Mouse (Mus musculus): ENCODE results near the gene Erp27.

GRCm38 (mm10) chr6:136906283-136906936 is 15.6 kb downstream of the Erp27 start:
- TF ChIP-seq EP300 (optimal IDR thresholded peaks at IDR 0.05) (no peak), CTCF (IDR thresholded peaks at IDR 0.05; ENCODE audit: low read depth) (no peak)

Measured in stomach, postnatal 0 days (tissue).